ENCODE assay signal across 29 mouse cellular contexts in the genomic region with DNA sequence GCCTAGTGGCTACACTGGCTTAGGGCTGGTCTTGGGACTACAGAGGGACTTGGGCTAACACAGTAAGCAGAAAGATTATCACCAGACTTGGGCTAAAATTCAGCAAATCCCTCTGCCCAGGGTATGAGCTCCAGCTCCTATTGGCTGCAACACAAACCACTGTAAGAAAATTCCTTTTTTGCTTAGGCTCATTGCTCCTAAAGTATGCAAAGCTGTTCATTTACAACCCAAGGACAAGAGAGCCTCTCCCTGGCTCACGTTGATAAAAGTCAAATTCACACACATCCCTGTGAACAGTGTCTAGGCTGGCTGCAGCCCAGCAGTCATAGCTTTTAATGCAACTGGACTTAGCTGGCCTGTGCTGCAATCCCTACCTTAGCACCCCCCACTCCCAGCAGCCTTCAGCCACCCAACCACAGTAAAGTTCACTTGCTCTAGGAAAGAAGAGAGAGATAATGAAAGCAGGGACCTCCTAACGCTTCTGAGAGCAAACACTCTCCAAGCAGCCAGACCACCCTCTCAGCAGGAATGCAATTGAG.
DNase-seq lines count a peak whose midpoint lies in the region; ATAC-seq lines count a peak whose summit lies in the region.
"Had no signal": no experiment of that assay in that cellular context is flagged by ENCODE, and none has a peak within 500 bp of the region (broad histone marks: within the 10 kb centered on the region; RNA-seq: fewer than 3 reads in every experiment).

No protein-coding gene starts in this region.

- H3K9ac ChIP-seq in kidney, embryonic 14.5 days (ENCODE audit: low read depth, low read length), result no peak overlapping the region
- no peak overlapping the region for H3K9ac ChIP-seq in kidney, embryonic 15.5 days
- no peak overlapping the region for H3K9ac ChIP-seq in limb, embryonic 13.5 days
- no peak overlapping the region for H3K9ac ChIP-seq in hindbrain, embryonic 11.5 days (ENCODE audit: low read depth, low read length)
- H3K9ac ChIP-seq: embryonic facial prominence, embryonic 12.5 days; forebrain, embryonic 15.5 days; limb, embryonic 15.5 days; liver, embryonic 13.5 days; midbrain, embryonic 15.5 days had no signal

- no peaks in the 10 kb centered on the region for H3K36me3 ChIP-seq in kidney, embryonic 14.5 days (ENCODE audit: control insufficient read depth, insufficient read depth, low read length)
- no peaks in the 10 kb centered on the region for H3K36me3 ChIP-seq in kidney, embryonic 15.5 days
- no peaks in the 10 kb centered on the region for H3K36me3 ChIP-seq in limb, embryonic 13.5 days
- H3K36me3 ChIP-seq in hindbrain, embryonic 11.5 days (ENCODE audit: control insufficient read depth, insufficient read depth, low read length), result no peaks in the 10 kb centered on the region
- H3K36me3 ChIP-seq: embryonic facial prominence, embryonic 12.5 days; forebrain, embryonic 10.5 days; forebrain, embryonic 15.5 days; hindbrain, embryonic 10.5 days; limb, embryonic 15.5 days; liver, embryonic 13.5 days; midbrain, embryonic 15.5 days had no signal

- no peaks in the 10 kb centered on the region for H3K4me1 ChIP-seq in kidney, embryonic 14.5 days (ENCODE audit: control insufficient read depth, insufficient read depth, low read length)
- H3K4me1 ChIP-seq in kidney, embryonic 15.5 days, result peaks cover 6% of the 10 kb centered on the region; the same call in 1 of the 2 replicates
- H3K4me1 ChIP-seq in limb, embryonic 13.5 days, result 0 out of 2 replicates have a peak, but pooled peaks cover 5% of the 10 kb centered on the region
- no peaks in the 10 kb centered on the region for H3K4me1 ChIP-seq in hindbrain, embryonic 11.5 days (replicated peaks; ENCODE audit: control insufficient read depth, insufficient read depth, low read length)
- H3K4me1 ChIP-seq: embryonic facial prominence, embryonic 12.5 days; forebrain, embryonic 10.5 days; forebrain, embryonic 15.5 days; hindbrain, embryonic 10.5 days; liver, embryonic 13.5 days; midbrain, embryonic 15.5 days had no signal

- DNase-seq in kidney, adult 9 months, result peak; percentile 18
- DNase-seq in Muller cell, postnatal 12 days (ENCODE audit: inconsistent ontology term), result peak; percentile 74
- no peak for DNase-seq in frontal cortex, postnatal 14 days (ENCODE audit: low spot score in 2 of 2)
- no peak for DNase-seq in hindbrain, embryonic 11.5 days (ENCODE audit: low spot score)
- DNase-seq: adrenal gland, postnatal 14 days; B cell, adult 2 months; cerebellum, adult 11 months; cerebellum, adult 9-10 months; cerebellum, postnatal 36 days; gastrocnemius, postnatal 10 days; heart, postnatal 14 days; layer of hippocampus, adult 9-11 months; liver, embryonic 13.5 days; lung, adult 18-20 months; lung, postnatal 10 days; right cerebral cortex, adult 18-20 months; thymus, adult 18-20 months; thymus, postnatal 25 days had no signal

- ATAC-seq in kidney, embryonic 14.5 days (ENCODE audit: low FRiP score, low TSS enrichment), result no peak
- ATAC-seq in kidney, embryonic 15.5 days (replicated peaks; ENCODE audit: low FRiP score), result peak; percentile 29; the same call in 1 of the 2 replicates
- ATAC-seq in limb, embryonic 13.5 days (ENCODE audit: low FRiP score, low read depth), result peak; percentile 75
- no peak for ATAC-seq in hindbrain, embryonic 11.5 days (ENCODE audit: low FRiP score)
- ATAC-seq: forebrain, embryonic 15.5 days; hindbrain, embryonic 16.5 days; midbrain, embryonic 15.5 days had no signal

- H3K27me3 ChIP-seq in kidney, embryonic 14.5 days (ENCODE audit: control insufficient read depth, insufficient read depth, low read length), result no peaks in the 10 kb centered on the region
- H3K27me3 ChIP-seq in kidney, embryonic 15.5 days, result no peaks in the 10 kb centered on the region
- no peaks in the 10 kb centered on the region for H3K27me3 ChIP-seq in limb, embryonic 13.5 days
- H3K27me3 ChIP-seq in hindbrain, embryonic 11.5 days (ENCODE audit: control insufficient read depth, insufficient read depth, low read length), result no peaks in the 10 kb centered on the region
- H3K27me3 ChIP-seq: embryonic facial prominence, embryonic 12.5 days; forebrain, embryonic 15.5 days; limb, embryonic 15.5 days; liver, embryonic 13.5 days; midbrain, embryonic 15.5 days had no signal

- 30% methylated on average over 2 of the region's 2 CpGs for WGBS in kidney, embryonic 14.5 days
- WGBS in kidney, embryonic 15.5 days, result 24% methylated on average over 2 of the region's 2 CpGs
- 19% methylated on average over 2 of the region's 2 CpGs for WGBS in limb, embryonic 13.5 days
- WGBS in hindbrain, embryonic 11.5 days, result 37% methylated on average over 2 of the region's 2 CpGs

- H3K4me3 ChIP-seq in kidney, embryonic 14.5 days (ENCODE audit: low read length), result no peak overlapping the region
- no peak overlapping the region for H3K4me3 ChIP-seq in kidney, embryonic 15.5 days (replicated peaks)
- H3K4me3 ChIP-seq in limb, embryonic 13.5 days, result no peak overlapping the region
- no peak overlapping the region for H3K4me3 ChIP-seq in hindbrain, embryonic 11.5 days (ENCODE audit: low read depth, low read length)
- H3K4me3 ChIP-seq: embryonic facial prominence, embryonic 12.5 days; forebrain, embryonic 10.5 days; forebrain, embryonic 15.5 days; hindbrain, embryonic 10.5 days; limb, embryonic 15.5 days; liver, embryonic 13.5 days; midbrain, embryonic 15.5 days had no signal

- H3K4me2 ChIP-seq in kidney, embryonic 14.5 days (replicated peaks; ENCODE audit: low read depth, low read length), result no peak overlapping the region
- H3K4me2 ChIP-seq in kidney, embryonic 15.5 days, result no peak overlapping the region
- H3K4me2 ChIP-seq in limb, embryonic 13.5 days (replicated peaks), result no peak overlapping the region
- H3K4me2 ChIP-seq in hindbrain, embryonic 11.5 days (replicated peaks; ENCODE audit: low read depth, low read length), result no peak overlapping the region
- H3K4me2 ChIP-seq: embryonic facial prominence, embryonic 12.5 days; forebrain, embryonic 15.5 days; limb, embryonic 15.5 days; liver, embryonic 13.5 days; midbrain, embryonic 15.5 days had no signal

- H3K27ac ChIP-seq in kidney, embryonic 14.5 days (ENCODE audit: low read depth, low read length), result no peak overlapping the region
- no peak overlapping the region for H3K27ac ChIP-seq in kidney, embryonic 15.5 days
- no peak overlapping the region for H3K27ac ChIP-seq in limb, embryonic 13.5 days
- no peak overlapping the region for H3K27ac ChIP-seq in hindbrain, embryonic 11.5 days (ENCODE audit: low read depth, low read length)
- H3K27ac ChIP-seq: embryonic facial prominence, embryonic 12.5 days; forebrain, embryonic 10.5 days; forebrain, embryonic 15.5 days; hindbrain, embryonic 10.5 days; limb, embryonic 15.5 days; liver, embryonic 13.5 days; midbrain, embryonic 15.5 days; stomach, postnatal 0 days had no signal

- H3K9me3 ChIP-seq in kidney, embryonic 14.5 days (ENCODE audit: control insufficient read depth, low read length), result 0 out of 2 replicates have a peak, but pooled peaks cover 3% of the 10 kb centered on the region
- H3K9me3 ChIP-seq in kidney, embryonic 15.5 days (replicated peaks), result 0 out of 2 replicates have a peak, but pooled peaks cover 3% of the 10 kb centered on the region
- H3K9me3 ChIP-seq in limb, embryonic 13.5 days, result no peaks in the 10 kb centered on the region
- no peaks in the 10 kb centered on the region for H3K9me3 ChIP-seq in hindbrain, embryonic 11.5 days (ENCODE audit: control insufficient read depth, low read length)
- H3K9me3 ChIP-seq: embryonic facial prominence, embryonic 12.5 days; forebrain, embryonic 15.5 days; hindbrain, embryonic 10.5 days; limb, embryonic 15.5 days; liver, embryonic 13.5 days; midbrain, embryonic 15.5 days had no signal

Comparison
In these comparisons a context has a peak if more than half of its experiments do, and no peak if none do; other contexts are left out.
1. ATAC-seq: peak in kidney, embryonic 15.5 days (single experiment) and limb, embryonic 13.5 days (single experiment); none in kidney, embryonic 14.5 days (single experiment) and hindbrain, embryonic 11.5 days (single experiment).
2. DNase-seq: peak in kidney, adult 9 months (single experiment) and Muller cell, postnatal 12 days (single experiment); none in frontal cortex, postnatal 14 days (0 of 2) and hindbrain, embryonic 11.5 days (single experiment).